In the genomic region with DNA sequence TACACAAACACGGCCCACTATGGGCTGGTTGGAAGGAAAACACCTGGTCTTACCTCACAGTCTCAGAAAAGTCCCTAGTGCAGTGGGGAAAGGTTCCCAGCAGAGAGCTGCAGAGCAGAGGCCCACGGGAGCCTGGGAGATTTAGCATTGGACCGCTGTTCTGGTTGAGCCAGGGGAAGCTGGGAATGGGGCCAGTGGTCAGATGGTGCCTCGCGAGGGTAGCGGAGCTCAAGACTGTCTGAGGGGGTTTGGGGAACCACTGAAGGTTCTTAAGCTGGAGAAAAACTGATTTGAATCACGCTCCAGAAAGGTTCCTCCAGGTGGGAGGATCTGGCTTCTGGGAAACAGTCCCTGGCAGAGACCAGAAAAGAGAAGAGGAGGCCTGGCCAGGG, we compare ENCODE assay signal across 8 mouse cellular contexts.
A peak's percentile ranks its signal among the peaks of the same experiment; 100 is the strongest.
DNase-seq lines count a peak whose midpoint lies in the region; ATAC-seq and TF ChIP-seq lines count a peak whose summit lies in the region.

No protein-coding gene starts in this region.

- no peak overlapping the region for H3K4me3 ChIP-seq in neural tube, embryonic 11.5 days (ENCODE audit: low read depth, low read length)
- no peak overlapping the region for H3K4me3 ChIP-seq in hindbrain, embryonic 14.5 days (replicated peaks; ENCODE audit: low read length)
- H3K4me3 ChIP-seq in neural tube, embryonic 14.5 days (ENCODE audit: low read depth, low read length) = no peak overlapping the region
- H3K4me3 ChIP-seq in heart, adult 2 months = no peak overlapping the region
- no peak overlapping the region for H3K4me3 ChIP-seq in kidney, embryonic 16.5 days (ENCODE audit: low read length)

- H3K9ac ChIP-seq in neural tube, embryonic 11.5 days (ENCODE audit: low read length) = peak overlapping the region; percentile 48
- peak overlapping the region; percentile 14; the same call in 1 of the 2 replicates for H3K9ac ChIP-seq in hindbrain, embryonic 14.5 days
- H3K9ac ChIP-seq in neural tube, embryonic 14.5 days (replicated peaks; ENCODE audit: low read depth, low read length) = 0 out of 2 replicates have a peak overlapping the region, but pooled peaks have one; percentile 25
- H3K9ac ChIP-seq in heart, adult 2 months (ENCODE audit: low read depth, low read length) = no peak overlapping the region
- H3K9ac ChIP-seq in kidney, embryonic 16.5 days (replicated peaks; ENCODE audit: low read length) = no peak overlapping the region

- TF ChIP-seq POLR2A in heart, adult 2 months (IDR thresholded peaks at IDR 0.05; ENCODE audit: insufficient read depth, low read depth, low read length) = no peak

- no peaks in the 10 kb centered on the region for H3K9me3 ChIP-seq in neural tube, embryonic 11.5 days (ENCODE audit: control insufficient read depth, low read length)
- no peaks in the 10 kb centered on the region for H3K9me3 ChIP-seq in hindbrain, embryonic 14.5 days (ENCODE audit: control insufficient read depth, low read length)
- H3K9me3 ChIP-seq in neural tube, embryonic 14.5 days (ENCODE audit: control insufficient read depth, low read length) = no peaks in the 10 kb centered on the region
- H3K9me3 ChIP-seq in kidney, embryonic 16.5 days (ENCODE audit: low read length) = no peaks in the 10 kb centered on the region

- no peak for TF ChIP-seq CTCF in heart, adult 2 months (IDR thresholded peaks at IDR 0.05)

- H3K4me2 ChIP-seq in neural tube, embryonic 11.5 days (ENCODE audit: low read depth) = peak overlapping the region; percentile 32
- peak overlapping the region; percentile 40 for H3K4me2 ChIP-seq in hindbrain, embryonic 14.5 days (replicated peaks)
- peak overlapping the region; percentile 29; the same call in 1 of the 2 replicates for H3K4me2 ChIP-seq in neural tube, embryonic 14.5 days (ENCODE audit: low read depth, low read length)
- H3K4me2 ChIP-seq in kidney, embryonic 16.5 days (replicated peaks; ENCODE audit: low read depth, low read length) = no peak overlapping the region

- H3K79me2 ChIP-seq in heart, adult 2 months (replicated peaks; ENCODE audit: control insufficient read depth, insufficient read depth, low read length) = no peaks in the 10 kb centered on the region

- WGBS in neural tube, embryonic 11.5 days = 25% methylated on average over 7 of the region's 7 CpGs
- 17% methylated on average over 7 of the region's 7 CpGs for WGBS in hindbrain, embryonic 14.5 days
- 16% methylated on average over 7 of the region's 7 CpGs for WGBS in neural tube, embryonic 14.5 days
- 39% methylated on average over 7 of the region's 7 CpGs for WGBS in heart, adult 2 months
- 29% methylated on average over 7 of the region's 7 CpGs for WGBS in kidney, embryonic 16.5 days

- no peak for TF ChIP-seq EP300 in heart, adult 2 months (IDR thresholded peaks at IDR 0.05; ENCODE audit: insufficient read depth, low read depth, low read length)

- no peak for ATAC-seq in neural tube, embryonic 11.5 days (ENCODE audit: insufficient read depth, low FRiP score, low TSS enrichment)
- ATAC-seq in hindbrain, embryonic 14.5 days (ENCODE audit: low FRiP score) = peak; percentile 24; the same call in 1 of the 2 replicates
- ATAC-seq in neural tube, embryonic 14.5 days (ENCODE audit: low read depth) = no peak
- no peak for ATAC-seq in kidney, embryonic 16.5 days (ENCODE audit: low FRiP score, low TSS enrichment)

- peak overlapping the region; percentile 88 for H3K27ac ChIP-seq in neural tube, embryonic 11.5 days (ENCODE audit: low read depth, low read length)
- H3K27ac ChIP-seq in hindbrain, embryonic 14.5 days = peak overlapping the region; percentile 55; the same call in 1 of the 2 replicates
- no peak overlapping the region for H3K27ac ChIP-seq in neural tube, embryonic 14.5 days (ENCODE audit: low read depth, low read length)
- H3K27ac ChIP-seq in heart, adult 2 months = no peak overlapping the region
- no peak overlapping the region for H3K27ac ChIP-seq in kidney, embryonic 16.5 days (ENCODE audit: low read length)

- H3K36me3 ChIP-seq in neural tube, embryonic 11.5 days (ENCODE audit: control insufficient read depth, insufficient read depth, low read length) = no peaks in the 10 kb centered on the region
- no peaks in the 10 kb centered on the region for H3K36me3 ChIP-seq in hindbrain, embryonic 14.5 days (replicated peaks; ENCODE audit: control insufficient read depth, insufficient read depth)
- no peaks in the 10 kb centered on the region for H3K36me3 ChIP-seq in neural tube, embryonic 14.5 days (ENCODE audit: control insufficient read depth, insufficient read depth, low read length)
- no peaks in the 10 kb centered on the region for H3K36me3 ChIP-seq in heart, adult 2 months (ENCODE audit: control insufficient read depth, insufficient read depth, low read length)
- H3K36me3 ChIP-seq in kidney, embryonic 16.5 days (ENCODE audit: insufficient read depth, low read length) = no peaks in the 10 kb centered on the region

- no peaks in the 10 kb centered on the region for H3K27me3 ChIP-seq in neural tube, embryonic 11.5 days (ENCODE audit: control insufficient read depth, insufficient read depth, low read length)
- no peaks in the 10 kb centered on the region for H3K27me3 ChIP-seq in hindbrain, embryonic 14.5 days (ENCODE audit: control insufficient read depth, insufficient read depth, low read length)
- no peaks in the 10 kb centered on the region for H3K27me3 ChIP-seq in neural tube, embryonic 14.5 days (ENCODE audit: control insufficient read depth, insufficient read depth, low read length)
- H3K27me3 ChIP-seq in heart, adult 2 months (ENCODE audit: control insufficient read depth, insufficient read depth, low read length) = no peaks in the 10 kb centered on the region
- H3K27me3 ChIP-seq in kidney, embryonic 16.5 days (ENCODE audit: insufficient read depth, low read length) = no peaks in the 10 kb centered on the region

- intact Hi-C loops in heart, adult 2 months (cut with DNase I) = no loop called here

- peaks cover 20% of the 10 kb centered on the region for H3K4me1 ChIP-seq in neural tube, embryonic 11.5 days (ENCODE audit: control insufficient read depth, insufficient read depth, low read length)
- peaks cover 16% of the 10 kb centered on the region for H3K4me1 ChIP-seq in hindbrain, embryonic 14.5 days (replicated peaks; ENCODE audit: control insufficient read depth, insufficient read depth, low read length)
- H3K4me1 ChIP-seq in neural tube, embryonic 14.5 days (ENCODE audit: control insufficient read depth, insufficient read depth, low read length) = peaks cover 13% of the 10 kb centered on the region; the same call in 1 of the 2 replicates
- no peaks in the 10 kb centered on the region for H3K4me1 ChIP-seq in heart, adult 2 months (ENCODE audit: control insufficient read depth, insufficient read depth, low read length)
- peaks cover 11% of the 10 kb centered on the region for H3K4me1 ChIP-seq in kidney, embryonic 16.5 days (ENCODE audit: insufficient read depth, low read length)

- no peak for DNase-seq in neural tube, embryonic 11.5 days (ENCODE audit: low spot score)
- no peak for DNase-seq in neural tube, embryonic 10.5 days (ENCODE audit: extremely low spot score, low spot score)
- DNase-seq in cerebellum, postnatal 36 days = peak; percentile 53 to 60
- DNase-seq in hindbrain, embryonic 14.5 days (ENCODE audit: low spot score) = no peak
- DNase-seq in adrenal gland, postnatal 10 days = no peak
- no peak for DNase-seq in heart, adult 2 months

Comparison
In these comparisons a context has a peak if more than half of its experiments do, and no peak if none do; other contexts are left out.
1. H3K27ac ChIP-seq: peak in neural tube, embryonic 11.5 days (single experiment) and hindbrain, embryonic 14.5 days (single experiment); none in neural tube, embryonic 14.5 days (single experiment), heart, adult 2 months (single experiment) and kidney, embryonic 16.5 days (single experiment).
2. DNase-seq: peak in cerebellum, postnatal 36 days (2 of 2); none in neural tube, embryonic 11.5 days (single experiment), neural tube, embryonic 10.5 days (single experiment), hindbrain, embryonic 14.5 days (single experiment), adrenal gland, postnatal 10 days (single experiment) and heart, adult 2 months (0 of 2).
3. H3K9ac ChIP-seq: peak in neural tube, embryonic 11.5 days (single experiment), hindbrain, embryonic 14.5 days (single experiment) and neural tube, embryonic 14.5 days (single experiment); none in heart, adult 2 months (single experiment) and kidney, embryonic 16.5 days (single experiment).